Comparison of ENCODE assay signal across 19 mouse cellular contexts in the genomic region with DNA sequence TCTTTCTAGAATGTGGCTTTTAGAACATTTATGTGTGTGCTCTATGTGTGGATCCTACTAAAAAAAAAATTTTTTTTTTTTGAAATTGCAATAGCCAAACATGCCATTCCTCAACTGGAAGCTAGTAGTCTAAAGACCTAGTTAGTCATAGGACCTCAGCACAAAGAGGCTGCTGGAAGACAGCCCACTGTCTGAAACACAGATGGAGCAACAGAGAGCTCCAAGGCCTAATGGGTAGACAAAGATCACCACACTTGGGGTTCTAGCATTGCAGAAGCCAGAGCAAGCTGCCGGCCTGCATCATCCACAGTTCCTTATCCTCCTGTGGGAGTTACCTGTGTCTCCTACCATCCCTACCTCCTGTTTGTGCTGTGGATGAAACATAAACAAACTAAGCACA. TPM values are rescaled to one million over a fixed set of nuclear protein-coding genes. Genes with fewer than 3 reads are reported as not detected.
DNase-seq lines count a peak whose midpoint lies in the region; ATAC-seq and TF ChIP-seq lines count a peak whose summit lies in the region.
"Had no signal": no experiment of that assay in that cellular context is flagged by ENCODE, and none has a peak within 500 bp of the region (broad histone marks: within the 10 kb centered on the region; RNA-seq: fewer than 3 reads in every experiment).

No protein-coding gene starts in this region.

- no peak overlapping the region for H3K4me2 ChIP-seq in forebrain, embryonic 14.5 days (ENCODE audit: low read length)
- H3K4me2 ChIP-seq: forebrain, embryonic 12.5 days; heart, embryonic 15.5 days had no signal

- H3K27me3 ChIP-seq in forebrain, embryonic 14.5 days (replicated peaks; ENCODE audit: control insufficient read depth, insufficient read depth, low read length), result no peaks in the 10 kb centered on the region
- H3K27me3 ChIP-seq: forebrain, embryonic 12.5 days; heart, embryonic 15.5 days had no signal

- H3K27ac ChIP-seq in forebrain, embryonic 14.5 days (ENCODE audit: low read depth, low read length), result no peak overlapping the region
- H3K27ac ChIP-seq: forebrain, embryonic 12.5 days had no signal

- ATAC-seq in forebrain, embryonic 14.5 days, result no peak

- peaks cover 4% of the 10 kb centered on the region; the same call in 1 of the 2 replicates for H3K4me1 ChIP-seq in lung, adult 2 months (ENCODE audit: control insufficient read depth, insufficient read depth, low read length)
- peaks cover 9% of the 10 kb centered on the region for H3K4me1 ChIP-seq in forebrain, embryonic 14.5 days (ENCODE audit: control insufficient read depth, insufficient read depth, low read length)

- no peak overlapping the region for H3K4me3 ChIP-seq in lung, adult 2 months (replicated peaks; ENCODE audit: extremely low read depth, low read depth, low read length)
- no peak overlapping the region for H3K4me3 ChIP-seq in forebrain, embryonic 14.5 days (ENCODE audit: low read depth, low read length)
- H3K4me3 ChIP-seq: forebrain, embryonic 12.5 days; heart, adult 2 months; heart, embryonic 15.5 days had no signal

- 89% methylated on average over 1 of the region's 1 CpGs for WGBS in lung, adult 2 months
- WGBS in forebrain, embryonic 14.5 days, result 86% methylated on average over 1 of the region's 1 CpGs

- no peaks in the 10 kb centered on the region for H3K9me3 ChIP-seq in forebrain, embryonic 14.5 days (replicated peaks; ENCODE audit: control insufficient read depth, low read length)
- H3K9me3 ChIP-seq: forebrain, embryonic 12.5 days; heart, embryonic 15.5 days had no signal

- H3K9ac ChIP-seq in forebrain, embryonic 14.5 days (ENCODE audit: low read length), result no peak overlapping the region
- H3K9ac ChIP-seq: forebrain, embryonic 12.5 days; heart, embryonic 15.5 days had no signal

- no peak for TF ChIP-seq CTCF in lung, adult 2 months (IDR thresholded peaks at IDR 0.05; ENCODE audit: insufficient read depth, low read length)

- peak; percentile 47 to 51 for DNase-seq in cerebellum, postnatal 10 days
- DNase-seq in cerebellum, postnatal 25 days, result no peak
- DNase-seq in lung, postnatal 10 days, result peak; percentile 29
- DNase-seq in lung, adult 2 months, result no peak
- DNase-seq in adrenal gland, postnatal 14 days, result peak; percentile 46
- DNase-seq in thymus, postnatal 25 days, result no peak
- DNase-seq in forebrain, embryonic 14.5 days (ENCODE audit: low spot score), result no peak
- DNase-seq: B cell, adult 2 months; cerebellum, adult 11 months; cerebellum, postnatal 36 days; gastrocnemius, postnatal 10 days; heart, adult 2 months; kidney, adult 11 months; kidney, postnatal 10 days; liver; right cerebral cortex, postnatal 4 days; thymus, postnatal 14 days had no signal

- TF ChIP-seq POLR2A in lung, adult 2 months (IDR thresholded peaks at IDR 0.05; ENCODE audit: borderline replicate concordance, extremely low read depth, low read depth, low read length), result no peak

- peaks cover under 1% of the 10 kb centered on the region; the same call in 1 of the 2 replicates for H3K36me3 ChIP-seq in forebrain, embryonic 14.5 days (ENCODE audit: control insufficient read depth, insufficient read depth, low read length)
- H3K36me3 ChIP-seq: heart, embryonic 15.5 days had no signal

RNA-seq across cellular contexts. Expression of a gene that starts 22.1 kb away (rescaled TPM):
- 116 TPM in 2 replicates for polyA plus RNA-seq in lung, adult 2 months (2012; rRNA removed)
- 93.1 and 98.8 TPM in 2 replicates for total RNA-seq in adrenal gland, postnatal 14 days (2021)
- polyA plus RNA-seq in forebrain, embryonic 14.5 days (2014; fragmentation: Nextera tagmentation; extraction: Ambion mirVana), result 76.2 and 80.5 TPM in 2 replicates

RNA-seq across cellular contexts. Expression of a gene that starts 56.2 kb away (rescaled TPM):
- polyA plus RNA-seq in lung, adult 2 months (2012; rRNA removed), result 1.6 and 2.3 TPM in 2 replicates
- total RNA-seq in adrenal gland, postnatal 14 days (2021), result 0.38 and 0.48 TPM in 2 replicates
- 0.27 and 0.51 TPM in 2 replicates for polyA plus RNA-seq in forebrain, embryonic 14.5 days (2014; fragmentation: Nextera tagmentation; extraction: Ambion mirVana)

Comparison
In these comparisons a context has a peak if more than half of its experiments do, and no peak if none do; other contexts are left out.
1. DNase-seq: peak in cerebellum, postnatal 10 days (2 of 2), lung, postnatal 10 days (single experiment) and adrenal gland, postnatal 14 days (single experiment); none in cerebellum, postnatal 25 days (0 of 2), lung, adult 2 months (single experiment), thymus, postnatal 25 days (single experiment) and forebrain, embryonic 14.5 days (single experiment).